9 mouse cellular contexts compared by ENCODE assay signal in genomic region chr2:153483118-153483983, GRCm38 (mm10). TPM values are rescaled to one million over a fixed set of nuclear protein-coding genes. Genes with fewer than 3 reads are reported as not detected.
DNase-seq lines count a peak whose midpoint lies in the region; ATAC-seq and TF ChIP-seq lines count a peak whose summit lies in the region.
"Had no signal": no experiment of that assay in that cellular context is flagged by ENCODE, and none has a peak within 500 bp of the region (broad histone marks: within the 10 kb centered on the region; RNA-seq: fewer than 3 reads in every experiment).

No protein-coding gene starts in this region.

- peaks cover 48% of the 10 kb centered on the region for H3K4me1 ChIP-seq in heart, embryonic 12.5 days (replicated peaks)
- H3K4me1 ChIP-seq in bone marrow, adult 2 months (ENCODE audit: control insufficient read depth, insufficient read depth, low read length) = peaks cover 3% of the 10 kb centered on the region
- H3K4me1 ChIP-seq in hindbrain, embryonic 14.5 days (replicated peaks; ENCODE audit: control insufficient read depth, insufficient read depth, low read length) = peaks cover 27% of the 10 kb centered on the region
- H3K4me1 ChIP-seq in midbrain, embryonic 12.5 days = peaks cover 31% of the 10 kb centered on the region

- no peak for TF ChIP-seq CTCF in bone marrow, adult 2 months (IDR thresholded peaks at IDR 0.05; ENCODE audit: control insufficient read depth, insufficient read depth, low read length)

- 12% methylated on average over 20 of the region's 20 CpGs for WGBS in heart, embryonic 12.5 days
- 5% methylated on average over 20 of the region's 20 CpGs for WGBS in bone marrow, adult 2 months
- 6% methylated on average over 20 of the region's 20 CpGs for WGBS in hindbrain, embryonic 14.5 days
- 10% methylated on average over 20 of the region's 20 CpGs for WGBS in midbrain, embryonic 12.5 days

- peak; percentile 30 for ATAC-seq in heart, embryonic 12.5 days (ENCODE audit: insufficient number of reproducible peaks, low FRiP score)
- peak; percentile 70 for ATAC-seq in erythroid progenitor cell, adult 5-6 weeks (replicated peaks; ENCODE audit: low FRiP score, poor library complexity, severe bottlenecking)
- peak; percentile 66 for ATAC-seq in hindbrain, embryonic 14.5 days (ENCODE audit: low FRiP score)
- peak; percentile 50 for ATAC-seq in midbrain, embryonic 12.5 days (ENCODE audit: low FRiP score, low read depth)

- H3K9me3 ChIP-seq in heart, embryonic 12.5 days (replicated peaks) = no peaks in the 10 kb centered on the region
- H3K9me3 ChIP-seq in hindbrain, embryonic 14.5 days (ENCODE audit: control insufficient read depth, low read length) = no peaks in the 10 kb centered on the region
- H3K9me3 ChIP-seq in midbrain, embryonic 12.5 days = no peaks in the 10 kb centered on the region

- H3K27ac ChIP-seq in heart, embryonic 12.5 days (ENCODE audit: poor library complexity, severe bottlenecking) = peak overlapping the region; percentile 9; the same call in 1 of the 2 replicates
- H3K27ac ChIP-seq in bone marrow, adult 2 months (ENCODE audit: control insufficient read depth, insufficient read depth, low read depth, low read length, poor library complexity) = no peak overlapping the region; the same call in 1 of the 2 replicates
- peak overlapping the region; percentile 89 for H3K27ac ChIP-seq in hindbrain, embryonic 14.5 days
- H3K27ac ChIP-seq in midbrain, embryonic 12.5 days (replicated peaks) = peak overlapping the region; percentile 81

- H3K4me3 ChIP-seq in heart, embryonic 12.5 days = no peak overlapping the region
- no peak overlapping the region for H3K4me3 ChIP-seq in bone marrow, adult 2 months (replicated peaks; ENCODE audit: control insufficient read depth, low read depth, low read length)
- H3K4me3 ChIP-seq in hindbrain, embryonic 14.5 days (replicated peaks; ENCODE audit: low read length) = 0 out of 2 replicates have a peak overlapping the region, but pooled peaks have one; percentile 2
- no peak overlapping the region for H3K4me3 ChIP-seq in midbrain, embryonic 12.5 days

- intact Hi-C loops in heart, postnatal 25 days (cut with DNase I) = no loop called here
- intact Hi-C loops in left cerebral cortex, postnatal 36 days (cut with DNase I) = no loop called here

- DNase-seq in heart, postnatal 25 days (ENCODE audit: low spot score) = no peak
- peak; percentile 75 for DNase-seq in hindbrain, embryonic 14.5 days (ENCODE audit: low spot score)
- peak; percentile 56 to 64 for DNase-seq in left cerebral cortex, postnatal 36 days (ENCODE audit: low spot score in 2 of 2)
- DNase-seq in splenic B cell, adult 2 months (ENCODE audit: low read depth, low spot score) = peak; percentile 63

- H3K9ac ChIP-seq in heart, embryonic 12.5 days = peak overlapping the region; percentile 42
- peak overlapping the region; percentile 43 for H3K9ac ChIP-seq in hindbrain, embryonic 14.5 days
- H3K9ac ChIP-seq in midbrain, embryonic 12.5 days (replicated peaks) = peak overlapping the region; percentile 29; the same call in 1 of the 2 replicates

- 0 out of 2 replicates have a peak, but pooled peaks have one; percentile 30 for TF ChIP-seq POLR2A in bone marrow, adult 2 months (IDR thresholded peaks at IDR 0.05; ENCODE audit: borderline replicate concordance, control insufficient read depth, low read depth, low read length)

- no peaks in the 10 kb centered on the region for H3K27me3 ChIP-seq in heart, embryonic 12.5 days (replicated peaks)
- no peaks in the 10 kb centered on the region for H3K27me3 ChIP-seq in hindbrain, embryonic 14.5 days (ENCODE audit: control insufficient read depth, insufficient read depth, low read length)
- H3K27me3 ChIP-seq in midbrain, embryonic 12.5 days = peaks cover 25% of the 10 kb centered on the region
- H3K27me3 ChIP-seq in splenic B cell, adult 2 months (ENCODE audit: control insufficient read depth, insufficient read depth, low read length, poor library complexity, severe bottlenecking) = no peaks in the 10 kb centered on the region

- H3K4me2 ChIP-seq in heart, embryonic 12.5 days = peak overlapping the region; percentile 47
- H3K4me2 ChIP-seq in hindbrain, embryonic 14.5 days (replicated peaks) = peak overlapping the region; percentile 32
- peak overlapping the region; percentile 35 for H3K4me2 ChIP-seq in midbrain, embryonic 12.5 days (replicated peaks)

- H3K36me3 ChIP-seq in heart, embryonic 12.5 days = no peaks in the 10 kb centered on the region
- no peaks in the 10 kb centered on the region for H3K36me3 ChIP-seq in hindbrain, embryonic 14.5 days (replicated peaks; ENCODE audit: control insufficient read depth, insufficient read depth)
- no peaks in the 10 kb centered on the region for H3K36me3 ChIP-seq in midbrain, embryonic 12.5 days
- no peaks in the 10 kb centered on the region for H3K36me3 ChIP-seq in splenic B cell, adult 2 months (ENCODE audit: control insufficient read depth, insufficient read depth, low read length, poor library complexity, severe bottlenecking)

RNA-seq across cellular contexts. Expression of gene 4930404H24Rik, which starts 9.2 kb away (rescaled TPM):
- not detected in 2 replicates for polyA plus RNA-seq in heart, embryonic 12.5 days (2016; fragmentation: Nextera tagmentation; extraction: Ambion mirVana)
- not detected for total RNA-seq in heart, postnatal 25 days (2021)
- polyA plus RNA-seq in bone marrow, adult 2 months (2011; ENCODE audit: insufficient read depth, insufficient read length, low replicate concordance, missing spikeins) = not detected in 2 replicates
- not detected in 2 replicates for total RNA-seq in erythroid progenitor cell, adult 5-6 weeks (2015; ENCODE audit: low replicate concordance)
- total RNA-seq in erythroid progenitor cell, adult 5-6 weeks (2017; ENCODE audit: low replicate concordance) = not detected in 2 replicates
- not detected in 2 replicates for polyA plus RNA-seq in hindbrain, embryonic 14.5 days (2014; fragmentation: Nextera tagmentation; extraction: Ambion mirVana)
- total RNA-seq in left cerebral cortex, postnatal 36 days (2021) = not detected
- polyA plus RNA-seq in midbrain, embryonic 12.5 days (2016; fragmentation: Nextera tagmentation; extraction: Ambion mirVana) = not detected in 2 replicates
- polyA plus RNA-seq: large intestine, adult 2 months had no signal

RNA-seq across cellular contexts. Expression of gene Nol4l, which starts 46.4 kb away (rescaled TPM):
- 14.9 and 15.2 TPM in 2 replicates for polyA plus RNA-seq in heart, embryonic 12.5 days (2016; fragmentation: Nextera tagmentation; extraction: Ambion mirVana)
- 1 to 10 TPM; 4.4 TPM for total RNA-seq in heart, postnatal 25 days (2021)
- polyA plus RNA-seq in bone marrow, adult 2 months (2011; ENCODE audit: insufficient read depth, insufficient read length, low replicate concordance, missing spikeins) = 4.0 and 7.5 TPM in 2 replicates
- 5.0 and 5.8 TPM in 2 replicates for total RNA-seq in erythroid progenitor cell, adult 5-6 weeks (2015; ENCODE audit: low replicate concordance)
- total RNA-seq in erythroid progenitor cell, adult 5-6 weeks (2017; ENCODE audit: low replicate concordance) = 2.7 and 5.8 TPM in 2 replicates
- polyA plus RNA-seq in hindbrain, embryonic 14.5 days (2014; fragmentation: Nextera tagmentation; extraction: Ambion mirVana) = 44.8 and 49.8 TPM in 2 replicates
- 10 to 100 TPM; 46.4 to 50.2 TPM for total RNA-seq in left cerebral cortex, postnatal 36 days (2021)
- 31.8 and 32.7 TPM in 2 replicates for polyA plus RNA-seq in midbrain, embryonic 12.5 days (2016; fragmentation: Nextera tagmentation; extraction: Ambion mirVana)
